13 mouse cellular contexts compared by ENCODE assay signal in genomic region chr11:28811874-28812273, GRCm38 (mm10). TPM values are rescaled to one million over a fixed set of nuclear protein-coding genes. Genes with fewer than 3 reads are reported as not detected.
DNase-seq lines count a peak whose midpoint lies in the region; TF ChIP-seq lines count a peak whose summit lies in the region.
"Had no signal": no experiment of that assay in that cellular context is flagged by ENCODE, and none has a peak within 500 bp of the region (broad histone marks: within the 10 kb centered on the region; RNA-seq: fewer than 3 reads in every experiment).

No protein-coding gene starts in this region.

- 69% methylated on average over 2 of the region's 2 CpGs for WGBS in kidney, adult 2 months

- no peaks in the 10 kb centered on the region for H3K36me3 ChIP-seq in kidney, adult 2 months (ENCODE audit: control insufficient read depth, insufficient read depth, low read length)
- H3K36me3 ChIP-seq: hindbrain, embryonic 10.5 days; limb, embryonic 12.5 days had no signal

- no peaks in the 10 kb centered on the region; the same call in 1 of the 2 replicates for H3K27me3 ChIP-seq in kidney, adult 2 months (replicated peaks; ENCODE audit: control insufficient read depth, insufficient read depth, low read length)
- H3K27me3 ChIP-seq: limb, embryonic 12.5 days had no signal

- no peak for TF ChIP-seq POLR2A in kidney, adult 2 months (IDR thresholded peaks at IDR 0.05; ENCODE audit: low read depth, low read length)

- no peaks in the 10 kb centered on the region for H3K4me1 ChIP-seq in kidney, adult 2 months (ENCODE audit: control insufficient read depth, insufficient read depth, low read length)
- H3K4me1 ChIP-seq: hindbrain, embryonic 10.5 days; limb, embryonic 12.5 days had no signal

- H3K27ac ChIP-seq in kidney, adult 2 months (ENCODE audit: insufficient read depth, low read depth, low read length): no peak overlapping the region
- H3K27ac ChIP-seq: hindbrain, embryonic 10.5 days; limb, embryonic 12.5 days had no signal

- TF ChIP-seq CTCF in kidney, adult 2 months (conservative IDR thresholded peaks at IDR 0.05; ENCODE audit: insufficient read depth, insufficient read length, low read depth, low read length): no peak

- no peak overlapping the region for H3K4me3 ChIP-seq in kidney, adult 2 months (ENCODE audit: insufficient read depth, low read depth, low read length)
- H3K4me3 ChIP-seq: hindbrain, embryonic 10.5 days; limb, embryonic 12.5 days; myocyte had no signal

- peak; percentile 38 for DNase-seq in kidney, adult 2 months
- DNase-seq in kidney, postnatal 10 days: no peak
- peak; percentile 5 for DNase-seq in lung, postnatal 10 days
- DNase-seq in lung, postnatal 14 days: no peak
- DNase-seq in R1 (ENCODE audit: low read depth, low spot score): peak; percentile 38
- DNase-seq in lung, postnatal 36 days: peak; percentile 33
- no peak for DNase-seq in yolk sac, embryonic 10.5 days (ENCODE audit: low spot score)
- no peak for DNase-seq in cerebellum, postnatal 25 days
- DNase-seq: embryo, embryonic 11 days; gastrocnemius, postnatal 36 days had no signal

RNA-seq across cellular contexts. Expression of gene Efemp1, which starts 41.1 kb away (rescaled TPM):
- 28.8 and 31.8 TPM in 2 replicates for polyA plus RNA-seq in kidney, adult 2 months (2012; rRNA removed)

Comparison
In these comparisons a context has a peak if more than half of its experiments do, and no peak if none do; other contexts are left out.
1. DNase-seq: peak in kidney, adult 2 months (single experiment), lung, postnatal 10 days (single experiment), R1 (single experiment) and lung, postnatal 36 days (single experiment); none in kidney, postnatal 10 days (single experiment), lung, postnatal 14 days (single experiment), yolk sac, embryonic 10.5 days (single experiment) and cerebellum, postnatal 25 days (0 of 2).